Mouse (Mus musculus) embryonic fibroblast, embryonic 13.5 days (primary cell): ENCODE data around the gene Dgki.

Source experiments
- CTCF ChIP-seq: IDR thresholded peaks from 2 replicates; pipeline ENCODE4 v1.5.1; 2011; ENCODE audit warnings: mild to moderate bottlenecking, control low read depth, low read length, moderate library complexity, borderline replicate concordance; ENCODE audit not compliant: insufficient read depth
- POLR2A ChIP-seq: IDR thresholded peaks from 2 replicates; pipeline ENCODE4 v1.6.1; 2011; ENCODE audit warnings: low read depth, mild to moderate bottlenecking, control low read depth, low read length, moderate library complexity

GRCm38 (mm10) chr6:37336381-37336780, 36.4 kb upstream of the Dgki start:
- TF ChIP-seq CTCF, result no peak
- TF ChIP-seq POLR2A, result no peak
